Comparison of ENCODE assay signal across 31 mouse cellular contexts in the genomic region with DNA sequence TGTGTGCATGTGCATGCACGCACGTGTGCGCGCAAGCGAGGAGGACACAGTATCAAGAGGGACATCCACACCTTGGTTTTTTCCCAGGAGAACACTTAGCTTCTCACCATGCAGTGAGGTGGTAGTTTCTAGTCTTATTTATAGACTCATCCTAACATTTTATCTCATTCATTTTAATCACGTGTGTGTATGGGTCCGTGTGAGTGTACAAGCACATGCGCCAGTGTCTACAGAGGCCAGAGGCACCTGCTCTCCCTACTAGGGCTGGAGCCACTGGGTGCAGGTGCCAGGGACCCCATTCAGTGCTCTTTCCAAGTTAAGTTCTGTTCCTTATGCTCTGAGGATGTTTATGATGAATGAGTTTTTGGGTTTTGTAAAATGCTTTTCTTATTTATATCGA.
"Had no signal": no experiment of that assay in that cellular context is flagged by ENCODE, and none has a peak within 500 bp of the region (broad histone marks: within the 10 kb centered on the region; RNA-seq: fewer than 3 reads in every experiment).

No protein-coding gene starts in this region.

- H3K9me3 ChIP-seq: limb, embryonic 10.5 days; limb, embryonic 12.5 days; limb, embryonic 13.5 days; limb, embryonic 15.5 days; liver, embryonic 12.5 days; liver, embryonic 13.5 days; liver, embryonic 15.5 days; lung, embryonic 15.5 days; megakaryocyte, embryonic 14.5 days; midbrain, embryonic 12.5 days; midbrain, embryonic 13.5 days; midbrain, embryonic 15.5 days; neural tube, embryonic 12.5 days; neural tube, embryonic 13.5 days had no signal

- H3K27me3 ChIP-seq: limb, embryonic 12.5 days; limb, embryonic 13.5 days; limb, embryonic 15.5 days; liver, embryonic 12.5 days; liver, embryonic 13.5 days; liver, embryonic 15.5 days; lung, embryonic 15.5 days; megakaryocyte, embryonic 14.5 days; midbrain, embryonic 12.5 days; midbrain, embryonic 13.5 days; midbrain, embryonic 15.5 days; neural tube, embryonic 12.5 days; neural tube, embryonic 13.5 days had no signal

- ATAC-seq: liver, embryonic 12.5 days; liver, postnatal 0 days; lung, postnatal 0 days; midbrain, embryonic 13.5 days; midbrain, embryonic 15.5 days; midbrain, embryonic 16.5 days had no signal

- H3K9ac ChIP-seq: limb, embryonic 12.5 days; limb, embryonic 13.5 days; limb, embryonic 15.5 days; liver, embryonic 12.5 days; liver, embryonic 13.5 days; liver, embryonic 14.5 days; liver, embryonic 15.5 days; liver, postnatal 0 days; lung, embryonic 14.5 days; lung, embryonic 15.5 days; midbrain, embryonic 12.5 days; midbrain, embryonic 13.5 days; midbrain, embryonic 15.5 days; neural tube, embryonic 12.5 days; neural tube, embryonic 13.5 days had no signal

- DNase-seq: left cerebral cortex, postnatal 4 days; liver; liver, embryonic 13.5 days; liver, postnatal 0 days; lung, adult 18-20 months; lung, adult 2 months; lung, embryonic 14.5 days; lung, postnatal 10 days; lung, postnatal 14 days; lung, postnatal 36 days; lung, postnatal 4 days; midbrain, embryonic 14.5 days had no signal

- H3K36me3 ChIP-seq: limb, embryonic 10.5 days; limb, embryonic 12.5 days; limb, embryonic 13.5 days; limb, embryonic 15.5 days; liver, embryonic 12.5 days; liver, embryonic 13.5 days; liver, embryonic 15.5 days; lung, embryonic 15.5 days; midbrain, embryonic 12.5 days; midbrain, embryonic 13.5 days; midbrain, embryonic 15.5 days; neural tube, embryonic 12.5 days; neural tube, embryonic 13.5 days had no signal

- H3K27ac ChIP-seq: limb, embryonic 10.5 days; limb, embryonic 12.5 days; limb, embryonic 13.5 days; limb, embryonic 15.5 days; liver, embryonic 12.5 days; liver, embryonic 13.5 days; liver, embryonic 14.5 days; liver, embryonic 15.5 days; lung, embryonic 15.5 days; macrophage; midbrain, embryonic 12.5 days; midbrain, embryonic 13.5 days; midbrain, embryonic 15.5 days; neural tube, embryonic 12.5 days; neural tube, embryonic 13.5 days had no signal

- H3K4me2 ChIP-seq: limb, embryonic 12.5 days; limb, embryonic 13.5 days; limb, embryonic 15.5 days; liver, embryonic 11.5 days; liver, embryonic 12.5 days; liver, embryonic 13.5 days; liver, embryonic 15.5 days; lung, embryonic 14.5 days; lung, embryonic 15.5 days; midbrain, embryonic 12.5 days; midbrain, embryonic 13.5 days; midbrain, embryonic 15.5 days; neural tube, embryonic 12.5 days; neural tube, embryonic 13.5 days had no signal

- H3K4me3 ChIP-seq: limb, embryonic 10.5 days; limb, embryonic 12.5 days; limb, embryonic 13.5 days; limb, embryonic 15.5 days; liver, embryonic 12.5 days; liver, embryonic 13.5 days; liver, embryonic 15.5 days; lung, embryonic 15.5 days; megakaryocyte, embryonic 14.5 days; midbrain, embryonic 12.5 days; midbrain, embryonic 13.5 days; midbrain, embryonic 15.5 days; myocyte; neural tube, embryonic 12.5 days; neural tube, embryonic 13.5 days had no signal

- H3K4me1 ChIP-seq: midbrain, embryonic 12.5 days; neural tube, embryonic 13.5 days had no signal
